Mouse (Mus musculus) Muller cell, postnatal 12 days (primary cell): Measurements from ENCODE around the gene Pgap3.
A peak's percentile ranks its signal among the peaks of the same experiment; 100 is the strongest.
"Not testable (repeated sequence)": the region's sequence is repeated elsewhere in the genome, so short reads cannot be mapped to it uniquely, and the experiment has no call there.

ENCODE experiments used
- DNase-seq: peaks from one replicate; pipeline ENCODE4 v3.0.0-alpha.2; 2015; ENCODE audit errors: inconsistent ontology term

Gene Pgap3

DNA sequence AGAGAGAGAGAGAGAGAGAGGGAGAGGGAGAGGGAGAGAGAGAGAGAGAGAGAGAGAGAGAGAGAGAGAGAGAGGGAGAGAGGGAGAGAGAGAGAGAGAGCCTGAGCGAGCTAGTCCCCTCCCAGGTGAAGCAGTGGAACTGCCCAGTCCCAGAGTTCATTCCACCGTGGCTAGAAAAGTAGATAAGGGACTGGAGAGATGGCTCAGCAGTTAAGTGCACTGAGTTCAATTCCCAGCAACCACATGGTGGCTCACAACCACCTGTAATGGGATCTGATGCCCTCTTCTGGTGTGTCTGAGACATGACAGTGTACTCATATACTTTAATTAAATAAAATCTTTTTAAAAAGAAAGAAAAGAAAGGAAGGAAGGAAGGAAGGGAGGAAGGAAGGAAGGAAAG, 17.9 kb downstream of the Pgap3 start:
- DNase-seq: not testable (repeated sequence)

DNA sequence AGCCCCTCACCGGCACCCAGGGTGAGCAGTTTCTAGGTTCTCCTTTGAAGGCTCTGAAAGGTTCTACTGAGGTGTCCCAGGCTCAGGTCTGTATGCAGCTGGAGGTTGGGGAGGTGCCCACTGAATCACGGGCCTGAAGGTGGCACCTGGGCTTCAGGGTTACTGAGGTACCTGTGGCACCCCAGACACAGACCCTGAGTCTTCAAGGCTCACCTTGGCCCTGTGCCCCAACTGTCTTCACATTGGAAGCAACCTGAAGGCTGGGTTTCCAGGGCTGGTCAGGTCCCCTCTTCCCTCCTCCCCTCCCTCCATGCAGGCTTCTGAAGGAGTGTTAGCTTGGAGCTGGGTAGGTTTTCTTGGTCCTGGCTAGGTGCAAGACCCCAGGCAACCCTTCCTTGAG, 18.6 kb downstream of the Pgap3 start:
- DNase-seq: no peak

DNA sequence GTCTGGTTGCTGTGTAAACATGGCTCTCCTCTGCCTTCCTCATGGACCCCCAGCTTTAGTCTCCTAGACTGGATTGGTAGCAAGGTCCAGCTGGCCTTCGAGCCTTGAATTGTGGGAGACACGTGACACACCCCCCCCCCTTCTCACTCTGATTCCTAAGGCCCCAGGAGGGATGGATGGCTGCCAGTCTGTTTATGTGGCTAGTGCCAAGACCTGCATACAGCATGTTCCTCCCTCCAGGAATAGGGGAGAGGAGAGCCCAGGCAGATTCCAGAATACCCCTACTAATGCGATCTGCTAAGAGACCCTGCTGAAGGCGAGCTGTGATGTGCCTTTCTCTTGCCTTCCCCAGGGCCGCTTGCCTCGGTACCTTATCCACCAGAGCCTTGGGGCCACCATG, 20.2 kb downstream of the Pgap3 start:
- DNase-seq: no peak

DNA sequence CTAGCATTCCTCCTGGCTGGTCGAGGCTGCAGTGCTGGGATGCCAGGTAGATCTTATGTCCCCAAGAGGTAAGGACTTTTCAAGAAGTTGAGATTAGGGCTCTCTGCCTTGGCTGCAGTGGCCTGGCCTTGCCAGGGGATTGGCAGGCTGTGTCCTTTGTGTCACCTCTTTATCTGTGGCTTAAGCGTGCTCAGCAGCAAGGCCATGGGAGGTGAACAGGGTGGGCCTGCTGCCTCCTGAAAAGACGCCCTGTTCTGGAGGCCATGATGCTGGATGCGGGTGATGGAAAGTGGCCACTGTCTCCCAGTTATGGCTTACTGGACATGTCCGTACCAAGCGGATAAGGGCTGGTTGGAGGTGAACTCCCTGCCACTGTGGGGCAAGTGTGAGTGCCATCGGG, 20.9 kb downstream of the Pgap3 start:
- DNase-seq: no peak

DNA sequence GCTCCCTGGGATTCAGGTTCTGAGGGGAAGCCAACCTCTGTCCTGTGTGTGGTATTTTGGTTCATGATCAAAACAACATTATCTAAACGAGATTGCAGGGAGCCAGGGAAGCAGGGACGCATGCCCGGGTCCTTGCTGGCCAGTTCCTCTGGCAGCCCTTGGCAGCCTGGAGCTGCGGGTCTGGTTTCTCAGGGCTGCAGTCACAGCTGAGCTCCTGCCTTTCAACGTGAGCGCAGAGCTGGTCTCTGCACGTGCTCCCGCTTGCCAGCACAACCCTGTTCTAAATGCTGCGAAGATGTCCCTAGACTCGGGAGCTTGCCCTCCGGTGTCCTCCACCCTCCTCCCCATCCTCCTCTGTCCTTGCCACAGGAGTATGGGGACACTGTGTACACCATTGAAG, 22.5 kb downstream of the Pgap3 start:
- no peak for DNase-seq

DNA sequence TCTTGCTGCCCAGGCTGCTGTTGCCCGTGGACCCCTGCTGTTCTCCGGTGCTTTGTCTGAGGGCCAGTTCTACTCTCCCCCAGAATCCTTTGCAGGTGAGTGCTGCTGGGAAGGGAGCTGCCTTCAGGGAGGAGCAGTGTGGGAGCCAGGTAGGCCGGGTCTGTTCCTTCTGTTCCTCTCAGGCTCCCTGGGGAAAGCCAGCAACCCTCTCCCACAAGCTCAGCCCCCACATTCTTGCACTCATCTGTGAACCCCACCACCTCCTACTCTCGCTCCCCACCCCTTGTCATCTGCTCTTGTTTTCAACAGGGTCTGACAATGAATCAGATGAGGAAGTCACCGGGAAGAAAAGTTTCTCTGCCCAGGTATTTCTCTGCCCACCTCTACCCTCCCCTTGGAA, 23.5 kb downstream of the Pgap3 start:
- no peak for DNase-seq

DNA sequence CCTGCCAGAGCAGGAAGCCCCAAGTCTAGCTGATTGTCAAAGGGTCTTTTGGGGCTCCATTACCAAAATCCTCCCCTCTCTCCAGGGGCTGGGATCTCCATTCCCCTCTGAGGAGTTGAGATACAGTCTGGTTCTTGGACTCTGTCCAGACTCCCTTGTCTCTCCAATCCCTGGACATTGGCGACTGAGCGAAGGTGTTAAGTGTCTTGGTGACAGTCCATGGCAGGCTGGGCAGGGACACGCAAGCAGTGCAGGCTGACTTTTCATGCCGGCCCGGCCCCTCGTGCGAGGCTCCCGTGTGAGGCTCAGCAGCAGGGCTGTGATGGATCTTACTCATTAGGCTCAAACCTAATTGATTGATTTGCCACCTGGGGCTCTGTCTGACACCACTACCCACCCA, 26.0 kb downstream of the Pgap3 start:
- no peak for DNase-seq

DNA sequence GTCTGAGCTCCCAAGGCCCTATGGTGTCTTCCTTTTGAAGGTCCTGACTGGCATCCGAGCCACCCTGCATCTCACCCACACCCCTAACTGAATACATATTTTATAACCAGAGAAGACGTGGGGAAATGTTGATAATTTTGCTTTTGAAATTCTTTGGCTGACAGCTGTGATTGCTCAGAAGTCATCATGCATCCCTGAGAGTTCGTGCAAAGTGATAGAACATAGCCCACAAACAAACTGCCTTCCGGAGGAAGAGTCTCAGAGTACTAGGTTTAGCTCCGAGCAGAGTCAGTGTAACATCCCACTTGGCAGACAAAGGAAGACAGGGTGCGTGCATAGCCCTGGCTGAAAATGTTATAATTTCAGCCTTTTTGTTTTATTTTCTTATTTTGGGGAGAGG, 27.0 kb downstream of the Pgap3 start:
- no peak for DNase-seq

DNA sequence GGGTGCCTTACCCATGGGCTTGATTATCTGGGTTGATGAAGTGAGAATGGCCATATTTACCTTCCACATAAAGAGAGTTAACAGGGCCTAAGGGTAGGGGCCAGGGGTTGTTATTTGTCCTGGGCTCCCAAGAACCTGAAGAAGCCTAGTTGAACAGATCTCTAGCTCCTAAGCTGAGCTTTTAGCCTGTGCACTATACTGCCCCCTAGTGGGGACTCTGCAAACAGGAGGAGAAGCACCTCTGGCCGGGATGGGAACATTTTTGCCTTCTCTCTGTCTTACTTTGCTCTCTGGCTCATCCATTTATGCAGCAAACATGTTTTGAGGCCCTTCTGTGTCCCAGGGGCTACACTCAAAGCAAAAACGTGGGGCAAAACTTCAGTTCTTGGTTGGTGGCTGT, 27.9 kb downstream of the Pgap3 start:
- no peak for DNase-seq

DNA sequence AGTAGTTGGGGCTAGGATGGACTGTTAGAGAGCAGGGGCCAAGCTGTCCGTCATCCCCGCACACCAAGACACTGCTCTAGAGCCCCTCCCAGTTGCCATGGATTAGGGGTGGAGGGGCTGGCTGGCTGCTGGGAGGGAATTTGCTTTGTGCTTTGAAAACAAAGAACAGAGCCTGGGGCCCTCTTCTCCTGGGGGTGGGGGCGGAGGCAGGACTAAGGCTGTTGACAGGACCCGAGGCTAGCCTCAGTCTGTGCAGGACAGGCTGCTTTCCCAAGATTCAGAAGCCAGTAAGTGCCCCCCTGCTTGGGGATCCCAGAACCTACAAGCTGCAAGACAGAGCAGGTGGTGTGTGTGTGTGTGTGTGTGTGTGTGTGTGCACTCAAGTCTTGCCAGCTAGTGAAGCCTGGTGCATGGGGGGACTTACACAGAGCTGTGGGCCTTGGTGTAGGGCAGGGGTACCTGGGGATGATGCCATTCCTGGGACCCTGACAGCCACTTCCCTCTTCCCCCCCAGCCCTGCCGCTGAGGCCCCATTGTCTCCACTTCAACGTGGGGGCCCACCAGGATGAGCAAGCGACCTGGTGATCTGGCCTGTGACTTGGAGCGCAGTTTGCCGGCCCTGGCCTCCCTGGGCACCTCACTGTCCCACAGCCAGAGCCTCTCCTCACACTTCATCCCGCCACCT, 28.6 kb downstream of the Pgap3 start:
- DNase-seq: no peak

DNA sequence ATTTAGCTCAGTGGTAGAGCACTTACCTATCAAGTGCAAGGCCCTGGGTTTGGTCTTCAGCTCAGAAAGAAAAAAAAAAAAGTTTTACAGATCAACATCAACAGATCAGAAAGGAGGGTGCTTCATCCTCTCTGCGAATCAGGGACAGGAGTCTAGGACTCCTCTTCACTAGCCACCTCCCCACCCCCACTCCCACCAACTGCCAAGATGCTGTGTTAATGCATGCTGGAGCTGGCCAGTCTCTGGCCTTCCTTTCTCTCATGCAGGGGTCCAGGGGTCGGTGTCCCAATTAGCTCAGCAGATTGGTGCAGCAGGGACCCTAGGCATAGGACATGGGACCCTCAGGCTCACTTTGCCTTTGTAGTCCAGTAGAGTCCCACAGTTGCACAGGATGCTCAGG, 29.7 kb downstream of the Pgap3 start:
- no peak for DNase-seq

DNA sequence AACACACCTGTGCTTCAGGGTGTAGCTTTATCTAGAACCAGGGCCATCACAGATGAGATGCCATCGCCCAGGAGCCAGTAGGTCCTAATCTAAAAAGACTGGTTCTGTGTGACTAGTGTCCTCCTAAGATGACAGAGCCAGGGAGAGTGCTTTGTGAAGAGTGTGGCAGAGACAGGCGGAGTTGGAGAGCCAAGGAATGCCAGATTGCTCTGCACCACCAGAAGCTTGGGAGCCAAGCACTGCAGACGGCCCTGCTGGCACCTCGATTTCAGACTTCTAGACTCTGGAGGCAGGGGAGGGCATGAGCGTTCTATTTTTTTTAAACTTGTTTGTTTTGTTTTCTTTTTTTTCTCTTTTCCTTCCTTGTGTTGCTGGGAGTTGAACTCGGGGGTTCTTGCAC, 31.0 kb downstream of the Pgap3 start:
- no peak for DNase-seq

DNA sequence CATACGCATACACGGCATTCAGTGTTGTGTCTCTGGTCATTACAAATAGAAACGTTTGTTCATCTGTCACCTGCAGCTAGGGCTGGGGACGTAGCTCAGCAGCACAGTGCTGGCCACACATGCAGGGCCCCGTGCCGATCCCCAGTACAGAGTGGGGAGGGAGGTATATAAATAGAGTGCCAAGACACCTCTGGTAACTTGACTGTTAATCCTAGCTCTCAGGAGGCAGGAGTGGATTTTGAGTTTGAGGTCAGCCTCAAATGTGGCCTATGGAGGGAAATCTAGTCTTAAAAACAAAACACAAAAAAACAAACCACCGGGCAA, 32.5 kb downstream of the Pgap3 start:
- DNase-seq: no peak

DNA sequence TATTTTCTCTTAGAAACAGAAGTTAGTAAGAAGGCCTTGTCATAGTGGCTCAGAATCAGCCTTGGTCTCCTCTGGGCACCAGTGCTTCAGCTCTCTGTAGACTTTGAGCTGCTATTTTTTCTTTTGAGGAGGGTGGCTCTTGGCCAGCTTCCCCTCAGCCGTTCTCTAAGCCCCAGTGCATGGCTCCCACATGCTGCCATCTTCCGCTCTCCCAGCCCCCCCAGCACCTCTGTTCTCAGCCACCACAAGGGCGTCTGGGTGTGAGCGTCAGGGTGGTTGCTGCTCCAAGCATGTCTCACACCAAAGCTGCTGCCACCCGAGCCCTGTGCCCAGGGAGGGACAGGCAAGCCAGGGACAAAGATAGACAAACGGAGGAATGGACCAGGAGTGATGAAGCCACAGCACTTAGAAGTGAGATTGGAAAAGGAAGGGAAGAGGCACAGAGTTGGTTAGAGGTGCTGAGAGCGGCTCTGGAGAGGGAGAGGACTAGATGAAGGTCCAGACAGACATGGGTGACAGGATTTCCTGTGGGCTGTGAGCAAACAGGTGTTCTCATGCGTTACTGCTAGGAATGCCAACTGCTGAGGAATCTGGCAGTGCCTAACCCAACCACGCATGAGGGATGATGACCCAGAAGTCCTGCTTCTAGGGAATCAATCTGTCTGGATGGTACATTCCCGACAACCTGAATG, 33.0 kb downstream of the Pgap3 start:
- DNase-seq: no peak

DNA sequence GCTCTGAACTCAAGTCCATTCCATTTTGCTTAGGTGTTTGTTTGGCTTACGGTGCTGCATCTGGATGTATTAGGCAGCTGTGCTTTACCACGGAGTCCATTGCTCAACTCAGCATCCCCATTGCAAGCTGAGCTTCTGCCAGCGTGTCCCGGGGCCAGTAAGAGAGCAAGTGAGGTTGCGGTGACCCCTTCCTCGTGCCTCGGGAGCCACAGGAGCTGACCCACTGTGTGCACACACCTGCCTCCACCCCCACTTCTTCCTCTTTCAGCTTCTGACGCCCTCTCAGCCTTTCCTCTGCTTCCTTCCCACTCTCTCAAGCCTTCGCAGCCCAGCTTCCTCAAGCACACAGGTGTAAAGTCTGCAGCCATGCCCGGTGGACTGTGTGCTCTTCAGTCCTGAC, 34.0 kb downstream of the Pgap3 start:
- no peak for DNase-seq

DNA sequence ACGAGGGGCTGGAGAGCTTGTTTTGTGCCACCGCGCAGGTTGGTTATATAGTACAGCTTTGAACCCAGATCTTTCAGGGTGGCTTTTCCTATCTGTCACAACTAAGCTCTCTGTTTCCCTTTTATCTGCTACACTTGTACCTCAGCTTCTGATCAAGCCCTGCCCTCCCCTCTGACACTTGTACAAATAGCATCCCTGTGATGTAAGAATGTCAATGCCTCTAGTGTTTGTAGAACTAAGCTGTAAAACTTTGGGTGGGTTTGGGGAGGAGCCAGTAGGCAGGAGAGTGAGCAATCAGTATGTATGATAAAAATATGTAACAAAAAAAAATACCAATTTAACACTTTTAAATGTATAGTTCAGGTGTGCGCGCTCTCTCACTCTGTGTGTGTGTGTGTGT, 35.9 kb downstream of the Pgap3 start:
- DNase-seq: no peak

DNA sequence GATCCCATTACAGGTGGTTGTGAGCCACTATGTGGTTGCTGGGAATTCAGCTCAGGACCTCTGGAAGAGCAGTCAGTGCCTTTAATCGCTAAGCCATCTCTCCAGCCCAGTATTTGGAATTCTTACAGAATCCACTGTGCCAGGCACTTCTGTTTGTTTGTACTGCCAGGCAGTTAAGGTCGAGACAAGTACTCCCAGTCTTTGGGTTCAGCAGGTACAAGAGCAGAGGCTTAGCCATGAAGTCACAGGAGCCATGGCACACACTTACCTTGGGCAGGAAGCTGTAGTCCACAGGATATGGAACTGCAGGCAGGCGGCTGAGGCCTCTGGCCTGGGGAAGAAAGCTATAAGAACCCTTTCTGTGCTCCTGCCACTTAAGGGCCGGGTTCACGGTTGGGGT, 36.5 kb downstream of the Pgap3 start:
- no peak for DNase-seq

DNA sequence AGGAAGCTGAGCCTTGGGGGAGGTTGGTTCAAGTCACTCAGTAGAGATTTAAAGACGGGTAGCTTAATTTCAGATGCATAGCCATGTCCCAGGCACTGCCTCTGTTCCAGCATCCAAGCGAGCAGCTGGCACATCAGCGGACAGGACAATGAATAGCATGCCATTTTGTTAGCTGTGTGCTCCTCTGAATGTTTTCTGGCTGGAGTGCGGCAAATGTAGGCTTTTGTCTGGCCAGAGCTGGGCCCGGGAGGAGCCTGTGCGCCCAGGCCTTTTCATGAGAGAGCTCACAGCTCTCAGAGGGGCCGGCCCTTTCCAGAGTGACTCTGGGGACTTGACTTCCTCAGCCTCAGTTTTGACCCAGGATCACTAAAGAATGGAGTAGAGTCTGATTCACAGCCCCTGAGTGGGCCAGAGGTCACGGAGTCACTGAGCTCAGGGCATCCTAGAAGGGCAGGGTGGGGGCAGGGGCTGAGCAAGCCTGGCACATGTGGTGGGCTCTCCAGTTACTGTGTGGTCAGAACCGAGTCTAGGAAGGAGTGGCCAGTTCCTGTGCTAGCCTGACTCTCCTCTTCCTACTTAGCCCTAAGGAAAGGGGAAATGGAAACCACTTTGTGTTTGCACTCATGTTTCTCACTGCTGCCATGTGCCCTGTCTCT, 39.3 kb downstream of the Pgap3 start:
- no peak for DNase-seq

DNA sequence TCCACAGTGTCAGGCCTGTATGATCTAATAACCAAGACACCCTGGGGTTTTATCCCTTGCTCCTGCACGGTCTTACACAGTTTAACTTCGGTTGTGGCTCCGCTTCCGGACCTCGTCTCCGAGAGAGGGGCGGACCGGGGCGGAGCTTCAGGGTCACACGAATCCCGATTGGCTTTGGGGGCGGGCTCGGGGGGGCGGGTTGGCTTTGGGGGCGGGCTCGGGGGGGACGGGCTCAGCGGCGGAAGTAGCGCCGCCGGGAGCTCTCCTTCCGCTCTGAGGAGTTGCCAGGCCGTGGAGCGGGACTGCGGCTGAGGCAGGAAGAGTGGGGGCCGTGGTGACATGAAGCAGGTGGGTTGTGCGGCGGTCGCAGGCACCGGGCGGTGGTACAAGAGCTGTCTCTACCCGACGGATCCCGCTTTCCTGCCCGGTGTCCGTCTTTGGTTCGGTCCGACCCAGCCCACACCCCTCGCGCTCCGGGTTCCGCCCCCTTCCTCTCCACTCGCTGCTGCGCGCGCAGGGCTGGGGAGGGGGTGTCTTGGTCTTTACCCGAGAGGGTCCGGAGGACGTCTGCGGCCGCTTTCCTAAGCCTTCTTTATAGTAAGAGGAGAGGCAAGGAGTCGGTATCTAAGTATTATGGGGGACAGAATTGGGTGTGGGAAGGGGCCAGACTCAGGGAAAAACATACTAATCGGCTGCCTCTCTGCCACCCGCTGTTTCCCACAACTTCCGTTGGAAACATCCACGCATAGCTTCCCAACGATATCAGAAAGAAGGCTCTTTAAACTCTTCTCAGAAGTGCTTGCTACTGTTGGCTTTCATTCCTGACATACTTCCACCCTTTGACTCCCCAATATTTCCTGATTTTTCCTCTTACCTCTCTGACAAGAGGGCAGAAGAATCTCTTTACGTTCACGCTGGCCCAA, 41.9 kb downstream of the Pgap3 start, which contains the start of gene Stard3:
Stard3 (plus strand) TSS at position 208 of the 923 bp plus-strand sequence.
- peak; percentile 96 for DNase-seq

DNA sequence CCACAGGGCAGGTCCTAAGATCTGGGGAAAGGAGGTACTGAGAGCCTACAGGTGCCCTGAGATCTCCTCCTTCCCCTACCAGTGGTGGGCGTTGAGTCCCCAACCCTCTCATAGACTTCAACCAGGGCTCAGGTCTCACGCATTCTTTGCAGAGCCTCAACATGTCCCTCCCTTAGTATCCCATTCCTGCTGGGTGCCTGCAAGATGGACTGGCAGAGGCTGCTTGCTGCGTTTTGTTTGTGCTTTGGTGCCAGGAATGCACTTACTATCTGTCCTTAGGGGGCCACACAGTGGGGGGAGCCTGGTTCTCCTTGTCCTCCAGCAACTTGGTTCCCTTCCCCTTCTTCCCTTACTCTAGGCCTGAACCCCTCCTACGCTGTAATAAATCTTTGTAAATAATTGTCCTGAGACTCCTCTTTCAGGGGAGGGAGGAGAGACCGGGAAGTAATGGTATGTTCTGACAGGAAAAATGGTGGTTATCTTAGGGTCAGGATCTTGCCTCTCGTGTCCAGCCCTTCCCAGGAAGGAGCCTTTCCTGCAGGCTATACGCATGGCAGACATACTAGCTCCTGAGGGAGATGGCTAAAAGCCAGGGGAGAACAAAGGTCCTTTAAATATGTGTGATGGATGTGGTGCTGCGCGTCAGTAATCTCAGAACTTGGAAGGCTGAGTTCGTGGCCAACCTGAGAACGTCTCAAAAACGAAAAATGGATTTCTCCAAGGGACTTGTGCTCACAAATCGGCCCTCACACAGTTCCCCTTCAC, 42.7 kb downstream of the Pgap3 start:
- no peak for DNase-seq

DNA sequence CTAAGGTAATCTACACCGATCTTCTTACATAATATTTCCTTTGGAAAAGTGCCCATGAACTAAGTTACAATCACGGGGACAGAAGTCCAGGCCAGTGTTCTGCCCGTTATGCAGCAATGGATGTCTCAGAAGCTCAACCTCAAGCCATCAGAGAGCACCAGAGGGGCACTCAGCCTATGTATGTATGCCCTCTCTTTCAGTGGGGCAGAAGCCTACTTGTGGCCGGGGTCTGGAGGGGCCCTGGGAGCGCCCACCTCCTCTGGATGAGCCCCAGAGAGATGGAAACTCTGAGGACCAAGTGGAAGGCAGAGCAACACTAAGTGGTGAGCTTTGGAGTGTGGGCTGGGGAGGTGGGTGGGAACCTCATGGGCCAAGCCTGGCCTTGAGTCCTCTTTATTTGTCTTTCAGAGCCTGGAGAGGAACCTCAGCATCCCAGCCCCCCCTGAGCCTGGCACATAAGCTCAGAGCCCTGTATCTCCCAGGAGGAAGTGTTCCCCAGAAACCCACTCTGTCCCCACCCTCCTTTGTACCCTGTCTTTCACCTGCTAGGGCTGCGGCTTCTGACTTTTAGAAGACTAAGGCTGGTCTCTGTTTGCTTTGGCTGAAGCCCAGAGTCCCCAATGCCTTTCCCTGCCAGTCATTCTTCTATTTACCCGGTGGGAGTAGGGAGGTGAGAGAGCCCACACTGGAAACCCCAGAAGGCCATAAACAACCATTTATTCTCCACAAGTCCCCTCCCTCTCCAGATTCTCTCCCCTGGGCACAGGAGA, 43.5 kb downstream of the Pgap3 start:
- no peak for DNase-seq
